Mouse (Mus musculus) frontal cortex, adult (tissue): Measurements from ENCODE around the gene Hcn2.

Experiments
- ATAC-seq: cut with Nextera tagmentation; 2 replicates; pipeline ENCODE4 v1.9.2; 2017; ENCODE audit warnings: mild to moderate bottlenecking, moderate library complexity, mixed read lengths; ENCODE audit not compliant: low TSS enrichment

Gene Hcn2

DNA sequence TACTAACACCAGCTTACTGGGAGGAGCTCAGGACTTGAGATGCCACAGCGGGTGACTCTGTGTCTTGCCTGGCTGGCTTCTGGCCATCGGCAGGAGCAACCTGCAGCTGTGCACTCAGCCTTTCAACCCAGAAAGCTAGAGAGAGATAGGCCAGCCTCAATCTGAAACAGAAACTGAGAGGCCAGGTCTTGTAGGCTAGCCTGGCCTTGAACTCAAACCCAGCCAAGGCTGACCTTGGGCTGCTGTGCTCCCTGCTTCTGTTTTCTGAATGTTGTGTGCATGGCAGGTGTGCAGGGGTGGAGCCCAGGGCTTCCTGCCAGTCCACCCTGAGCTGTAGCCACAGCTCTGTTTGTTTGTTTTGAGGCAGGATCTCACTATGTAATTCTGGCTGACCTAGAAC, 56.8 kb downstream of the Hcn2 start:
- no peak for ATAC-seq

DNA sequence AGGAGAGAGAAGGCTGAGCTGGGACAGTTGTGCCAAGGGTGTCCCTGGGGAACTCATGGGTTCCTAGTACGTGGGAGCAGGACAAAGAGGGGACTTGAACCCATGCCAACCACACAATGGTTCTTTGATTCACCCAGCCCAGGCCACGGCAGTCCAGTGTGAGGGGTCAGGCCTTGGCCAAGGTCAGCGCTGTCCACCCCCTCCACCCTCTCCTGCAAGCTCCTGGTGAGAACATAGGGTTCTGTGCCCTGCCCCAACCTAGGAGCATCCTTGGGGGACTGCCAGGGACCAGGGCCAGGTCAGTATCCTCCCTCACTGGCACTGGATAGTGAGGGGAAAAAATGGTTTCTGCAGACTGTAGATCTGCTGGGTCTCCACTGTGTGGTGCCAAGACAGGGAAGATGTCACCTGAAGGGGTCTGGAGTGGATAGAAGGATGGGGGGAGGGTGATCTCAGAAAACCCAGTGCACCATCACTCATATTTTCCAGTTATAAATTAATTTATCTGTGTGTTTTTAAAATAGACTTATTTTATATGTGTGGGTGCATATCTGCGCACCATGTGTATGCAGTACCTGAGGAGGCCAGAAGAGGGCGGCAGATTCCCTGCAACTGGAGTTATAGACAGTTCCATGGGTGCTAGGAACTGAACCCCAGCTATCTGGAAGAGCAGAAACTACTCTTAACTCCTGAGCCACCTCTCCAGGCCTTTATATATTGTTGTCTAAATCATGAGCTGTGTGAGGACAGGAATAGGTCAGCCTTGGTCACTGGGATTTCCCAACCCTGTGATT, 58.2 kb downstream of the Hcn2 start:
- no peak for ATAC-seq

DNA sequence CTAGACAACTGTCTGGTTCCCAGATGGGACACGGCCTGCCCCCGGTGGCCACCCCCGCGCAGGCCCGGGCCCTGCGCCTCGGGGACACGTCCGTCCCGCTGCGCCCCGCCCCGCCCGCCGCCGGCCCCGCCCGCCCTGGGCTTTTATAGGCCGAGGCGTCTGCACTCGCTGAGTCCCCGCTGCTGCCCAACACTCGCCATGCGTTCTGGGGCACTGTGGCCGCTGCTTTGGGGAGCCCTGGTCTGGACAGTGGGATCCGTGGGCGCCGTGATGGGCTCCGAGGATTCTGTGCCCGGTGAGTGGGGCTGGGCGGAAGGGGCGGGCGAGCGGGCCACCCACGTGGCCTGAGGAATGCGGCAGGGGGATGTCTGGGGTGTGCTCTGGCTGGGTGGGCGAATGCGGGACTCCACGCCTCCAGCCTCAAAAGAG, 60.7 kb downstream of the Hcn2 start, which contains the start of gene Fstl3:
TSS of gene Fstl3 (plus strand) at position 170 of the 429 bp plus-strand sequence.
- ATAC-seq: no peak

DNA sequence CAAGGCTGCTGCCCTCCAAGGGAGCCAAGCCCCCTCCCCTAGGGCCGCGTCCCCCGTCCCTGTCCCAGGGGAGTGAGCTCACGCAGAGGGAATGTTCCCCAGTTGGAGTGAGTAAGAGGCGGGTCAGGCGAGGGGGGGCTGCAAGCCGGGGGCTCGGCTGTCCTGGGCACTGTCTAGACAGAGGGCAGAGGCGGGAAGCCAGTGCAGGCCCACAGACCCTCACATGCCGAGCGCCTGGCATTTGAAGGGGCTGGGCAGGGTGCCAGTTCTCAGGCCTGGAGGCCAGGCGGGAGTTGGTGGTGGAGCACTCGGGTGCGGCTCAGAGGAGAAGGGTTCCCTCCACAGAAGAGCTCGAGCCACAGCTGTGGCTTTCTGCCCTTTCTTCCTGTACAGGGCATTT, 61.6 kb downstream of the Hcn2 start:
- ATAC-seq: no peak

DNA sequence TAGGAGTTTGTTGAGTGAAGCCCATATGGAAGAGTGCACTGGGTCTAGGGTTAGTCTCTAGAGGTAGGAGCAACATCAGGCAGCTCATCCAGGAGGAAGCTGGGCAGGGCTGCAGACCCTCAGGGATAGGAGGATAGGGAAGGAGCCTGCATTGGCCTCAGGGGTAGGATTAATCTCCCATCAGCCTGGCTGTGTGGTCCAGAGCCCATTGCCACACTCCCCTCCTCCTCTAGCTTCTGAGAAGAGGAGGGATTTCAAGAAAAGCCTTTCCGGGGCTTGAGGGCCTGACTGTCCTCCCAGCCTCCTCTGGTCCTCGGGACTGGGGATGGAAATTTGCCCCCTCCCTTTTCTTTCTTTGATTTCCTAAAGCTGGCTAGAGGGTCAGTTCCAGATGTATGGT, 62.8 kb downstream of the Hcn2 start:
- ATAC-seq: no peak

DNA sequence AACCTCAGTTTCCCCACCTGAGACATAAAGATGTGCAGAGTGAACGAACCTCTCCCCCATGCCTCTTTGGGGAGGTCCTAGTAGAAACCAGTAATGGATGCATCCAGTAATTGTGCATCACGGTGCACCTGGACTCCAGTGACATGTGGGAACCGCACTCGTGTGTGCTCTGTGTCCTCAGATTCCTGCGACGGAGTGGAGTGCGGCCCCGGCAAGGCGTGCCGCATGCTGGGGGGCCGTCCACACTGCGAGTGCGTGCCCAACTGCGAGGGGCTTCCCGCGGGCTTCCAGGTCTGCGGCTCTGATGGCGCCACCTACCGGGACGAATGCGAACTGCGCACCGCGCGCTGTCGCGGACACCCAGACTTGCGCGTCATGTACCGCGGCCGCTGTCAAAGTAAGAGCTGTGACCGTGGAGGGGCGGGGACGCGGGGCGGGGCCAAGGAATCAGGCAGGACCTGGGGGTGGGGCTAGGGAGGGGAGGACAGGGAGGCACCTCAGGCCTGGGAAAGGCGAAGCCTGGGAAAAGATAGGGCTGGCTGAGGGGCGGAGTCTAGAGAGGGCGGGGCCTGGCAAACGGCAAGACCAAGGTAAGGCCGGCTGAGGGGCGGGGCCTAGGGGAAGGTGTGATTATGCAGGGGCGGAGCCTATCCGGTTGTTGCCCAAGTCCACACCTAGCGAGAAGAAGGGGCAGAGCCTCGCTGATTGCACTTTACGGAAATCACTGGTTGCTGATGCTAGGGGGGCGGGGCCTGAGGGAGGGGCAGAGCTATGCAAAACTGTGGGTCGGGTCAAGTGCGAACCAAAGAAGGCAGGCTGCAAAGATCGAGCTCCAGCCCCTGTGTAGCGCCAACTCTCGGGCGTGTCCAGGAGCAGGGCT, 63.6 kb downstream of the Hcn2 start:
- ATAC-seq: peak; percentile 74

DNA sequence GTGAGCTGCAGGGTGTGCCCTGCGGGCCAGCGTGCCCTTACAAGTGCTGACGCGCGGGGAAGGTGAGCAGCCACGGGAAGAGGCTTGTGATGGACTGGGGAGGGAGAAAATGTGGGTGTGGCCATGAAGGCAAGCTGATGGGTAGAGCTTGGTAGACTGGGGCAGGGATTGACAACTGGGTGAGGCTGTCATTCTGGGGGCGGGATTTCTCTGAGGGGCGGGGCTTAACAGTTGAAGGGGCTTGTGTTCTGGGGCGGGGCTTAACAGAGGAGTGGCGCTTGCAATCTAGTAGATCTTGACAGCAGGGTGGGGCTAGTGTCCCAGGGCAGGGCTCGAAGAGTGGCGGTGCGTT, 64.2 kb downstream of the Hcn2 start:
- peak; percentile 57 for ATAC-seq

DNA sequence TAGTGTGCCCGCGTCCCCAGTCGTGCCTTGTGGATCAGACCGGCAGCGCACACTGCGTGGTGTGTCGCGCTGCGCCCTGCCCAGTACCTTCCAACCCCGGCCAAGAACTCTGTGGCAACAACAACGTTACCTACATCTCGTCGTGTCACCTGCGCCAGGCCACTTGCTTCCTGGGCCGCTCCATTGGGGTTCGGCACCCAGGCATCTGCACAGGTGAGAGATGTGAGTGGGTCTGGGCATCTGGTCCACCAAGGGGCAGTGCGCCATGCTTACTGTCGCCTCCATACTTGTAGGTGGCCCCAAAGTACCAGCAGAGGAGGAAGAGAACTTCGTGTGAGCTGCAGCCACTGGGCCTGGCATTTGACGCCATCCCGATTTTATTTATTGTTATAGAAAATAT, 64.7 kb downstream of the Hcn2 start:
- ATAC-seq: no peak

DNA sequence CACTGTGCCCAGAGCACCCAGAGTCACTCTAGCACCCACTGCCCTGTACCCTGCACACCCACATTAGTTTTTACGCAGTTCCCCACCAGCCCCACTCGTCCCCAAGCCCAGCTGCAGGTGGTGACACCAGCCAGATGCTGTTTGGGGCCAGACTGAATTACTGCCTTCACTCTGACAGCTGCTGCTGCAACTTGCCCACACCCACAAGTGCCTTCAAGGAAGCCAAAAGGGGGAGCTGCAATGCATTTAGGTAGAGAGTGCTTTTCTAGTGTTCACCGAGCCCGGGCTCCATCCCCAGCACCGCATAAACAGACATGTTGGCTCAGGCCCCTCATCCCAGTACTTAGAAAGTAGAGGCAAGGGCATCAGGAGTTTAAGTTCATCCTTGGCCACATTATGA, 65.5 kb downstream of the Hcn2 start:
- ATAC-seq: no peak

DNA sequence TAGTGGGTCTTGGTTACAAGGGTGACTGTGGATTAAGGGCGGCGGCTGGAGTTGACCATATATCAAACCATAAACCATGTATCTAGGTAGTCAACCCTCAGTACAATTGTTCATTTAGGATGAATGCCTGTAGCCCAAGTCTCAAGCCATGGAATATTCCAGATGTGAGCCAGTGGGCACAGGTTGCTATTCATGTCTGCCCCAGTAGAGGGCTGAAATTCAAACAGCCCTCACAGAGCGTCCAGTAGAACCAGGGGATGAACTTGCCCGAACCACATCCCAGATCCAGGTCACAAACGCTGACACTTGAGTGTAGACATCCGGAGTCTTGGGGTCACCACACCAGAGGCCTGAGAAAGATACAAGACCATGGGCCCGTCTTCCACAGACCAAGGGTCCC, 66.6 kb downstream of the Hcn2 start:
- no peak for ATAC-seq

DNA sequence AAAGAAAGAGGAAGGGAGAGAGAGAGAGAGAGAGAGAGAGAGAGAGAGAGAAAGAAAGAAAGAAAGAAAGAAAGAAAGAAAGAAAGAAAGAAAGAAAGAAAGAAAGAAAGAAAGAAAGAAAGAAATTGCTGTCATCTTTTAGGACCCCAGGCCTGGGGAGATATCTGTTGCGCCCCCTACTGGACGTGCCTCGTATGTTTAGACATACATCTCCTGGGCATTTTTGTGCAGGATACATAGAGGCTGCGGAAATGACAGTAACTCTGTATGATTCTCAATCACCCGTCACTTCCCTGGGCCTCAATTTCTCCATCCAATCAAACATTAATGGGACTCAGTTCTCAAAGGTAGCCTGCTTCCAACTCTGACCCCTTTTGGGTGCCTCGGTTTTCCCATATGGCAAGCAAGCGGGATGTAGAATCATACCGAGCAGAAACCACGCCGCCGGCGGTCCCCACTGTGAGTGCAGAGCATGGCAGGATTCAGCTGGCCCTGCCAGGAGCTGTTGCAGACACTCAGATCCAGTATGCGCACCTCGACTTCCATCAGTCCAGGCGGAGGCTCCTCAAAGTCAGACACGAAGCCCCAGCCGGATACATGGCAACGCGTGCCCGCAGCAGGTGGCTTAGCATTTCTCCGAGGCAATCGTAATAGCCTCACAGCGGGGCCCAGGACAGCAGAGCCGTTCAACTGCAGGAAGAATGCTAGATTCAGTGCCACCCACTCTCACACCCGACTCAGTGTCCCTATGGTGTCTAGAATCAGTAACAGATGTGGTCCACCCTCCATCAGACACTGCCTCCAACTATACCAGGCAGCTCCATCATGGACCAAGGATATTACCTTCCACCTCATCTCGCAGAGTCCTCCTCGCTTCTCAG, 67.7 kb downstream of the Hcn2 start:
- ATAC-seq: peak; percentile 7; the same call in 1 of the 2 replicates
